Mouse (Mus musculus) lung, postnatal 0 days (tissue): ENCODE data around the gene Sdc4. TPM values are rescaled to one million over a fixed set of nuclear protein-coding genes. Genes with fewer than 3 reads are reported as not detected.
A peak's percentile ranks its signal among the peaks of the same experiment; 100 is the strongest.

Experiments used
- ATAC-seq: fragments of 200-750 bp; cut with Nextera tagmentation; 2 replicates; pipeline ENCODE4 v1.8.0; 2017; ENCODE audit warnings: moderate library complexity
- DNase-seq: peaks from one replicate; pipeline ENCODE4 v3.0.0-alpha.2; 2016; ENCODE audit warnings: low spot score
- H3K27ac ChIP-seq: fragments of 300-500 bp; sonication (generic); 2 replicates; pipeline ENCODE4 v1.5.1; 2014; ENCODE audit warnings: antibody characterized with exemption, mild to moderate bottlenecking, low read length, mixed read lengths
- H3K27me3 ChIP-seq: fragments of 300-500 bp; sonication (generic); replicated peaks from 2 replicates; pipeline ENCODE4 v1.6.1; 2014; ENCODE audit warnings: low read length, mixed read lengths; ENCODE audit not compliant: insufficient read depth
- H3K36me3 ChIP-seq: fragments of 300-500 bp; sonication (generic); 2 replicates; pipeline ENCODE4 v1.6.1; 2014; ENCODE audit warnings: low read length, mixed read lengths; ENCODE audit not compliant: insufficient read depth
- H3K4me1 ChIP-seq: fragments of 300-500 bp; sonication (generic); 2 replicates; pipeline ENCODE4 v1.6.1; 2014; ENCODE audit warnings: antibody characterized with exemption, low read depth, low read length, mixed read lengths; ENCODE audit not compliant: insufficient read depth
- H3K4me2 ChIP-seq: fragments of 300-500 bp; sonication (generic); replicated peaks from 2 replicates; pipeline ENCODE4 v1.6.1; 2014; ENCODE audit warnings: low read depth, mild to moderate bottlenecking, low read length, moderate library complexity, mixed read lengths
- H3K4me3 ChIP-seq: fragments of 300-500 bp; sonication (generic); 2 replicates; pipeline ENCODE4 v1.5.1; 2014; ENCODE audit warnings: low read depth, low read length
- H3K9ac ChIP-seq: fragments of 300-500 bp; sonication (generic); replicated peaks from 2 replicates; pipeline ENCODE4 v1.6.1; 2014; ENCODE audit warnings: low read depth, mild to moderate bottlenecking
- H3K9me3 ChIP-seq: fragments of 300-500 bp; sonication (generic); 2 replicates; pipeline ENCODE4 v1.6.1; 2016; ENCODE audit warnings: low read length, mixed read lengths
- CTCF ChIP-seq: IDR thresholded peaks from 2 replicates; pipeline ENCODE4 v1.5.1; 2016; ENCODE audit warnings: antibody characterized with exemption, mild to moderate bottlenecking
- EP300 ChIP-seq: IDR thresholded peaks from 2 replicates; pipeline ENCODE4 v1.6.1; 2016; ENCODE audit warnings: antibody characterized with exemption, mild to moderate bottlenecking, control low read depth
- whole genome bisulfite sequencing: fragments of 180-500 bp; shearing (Covaris S2); extraction: QIAGEN DNeasy Blood & Tissue Kit; methylation state at CpG from one replicate; pipeline ENCODE4 v1.1.7; 2014; 5-methylcytosine and 5-hydroxymethylcytosine counted together
- polyA plus RNA-seq: library from polyadenylated mRNA; unstranded; fragments of >200 nt; fragmentation: Nextera tagmentation; extraction: Ambion mirVana; gene quantifications from 2 replicates; pipeline ENCODE4 v1.2.1, GENCODE M21; 2015

The Sdc4 gene
- 217 and 289 TPM in 2 replicates for polyA plus RNA-seq

DNA sequence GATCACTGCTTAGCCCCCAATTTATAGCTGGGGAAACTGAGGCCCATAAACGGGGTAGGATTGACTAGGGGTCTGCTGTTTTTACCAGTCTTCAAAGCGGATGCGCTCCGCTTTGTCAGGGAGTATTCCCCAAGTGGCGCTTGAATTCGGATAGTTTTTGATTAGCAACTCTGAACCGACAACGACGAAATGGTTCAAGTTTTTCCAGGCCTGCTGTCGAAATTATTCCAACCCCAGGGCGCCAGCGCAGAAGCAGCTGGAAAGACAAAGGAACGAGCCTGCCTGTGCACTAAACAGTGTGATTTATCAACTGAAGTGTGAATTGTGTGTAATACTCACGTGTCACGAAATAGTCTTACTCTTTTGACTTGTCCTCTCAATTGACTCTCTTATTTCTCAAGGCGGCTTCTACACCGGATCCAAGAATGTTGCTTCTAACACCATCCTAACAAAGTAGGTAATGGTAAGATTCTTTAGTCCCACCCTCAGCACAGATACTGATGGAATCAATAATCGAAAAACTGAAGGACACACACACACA is at the start of gene Sdc4:
Gene Sdc4 (minus strand): TSS at position 428 of the 541 bp plus-strand sequence.
- Histone ChIP-seq H3K27me3 (no peaks in the 10 kb centered on the region), H3K4me1 (peaks cover 14% of the 10 kb centered on the region; the same call in 1 of the 2 replicates), H3K36me3 (no peaks in the 10 kb centered on the region), H3K4me2 (peak within 1 kb of the TSS; percentile 72), H3K4me3 (peak within 1 kb of the TSS; percentile 77), H3K27ac (peak within 1 kb of the TSS; percentile 95), H3K9me3 (no peaks in the 10 kb centered on the region), H3K9ac (peak within 1 kb of the TSS; percentile 94)
- no peak for TF ChIP-seq CTCF
- TF ChIP-seq EP300 = no peak
- ATAC-seq (no peak), DNase-seq (peak; percentile 64)
- WGBS = 10% methylated on average over 18 of the region's 18 CpGs

DNA sequence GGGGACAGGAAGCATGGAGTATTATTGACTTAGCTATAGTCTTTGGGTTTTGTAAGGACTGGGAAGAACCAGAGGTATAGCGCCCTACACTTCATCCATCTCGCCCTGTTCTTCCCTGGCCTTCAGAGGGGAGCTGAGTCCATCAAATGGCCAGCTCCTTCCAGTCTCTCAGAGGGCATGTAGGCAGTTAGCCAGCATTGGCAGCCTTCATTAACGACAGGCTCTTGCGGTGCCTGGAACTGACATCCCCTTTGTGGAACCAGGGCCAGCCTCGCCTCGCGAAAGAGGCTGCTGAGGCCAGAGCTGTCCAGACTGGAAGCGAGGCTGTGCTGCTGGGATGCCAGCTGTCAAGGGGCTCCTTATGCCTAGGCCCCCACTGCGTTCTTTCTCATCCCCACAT is 44.1 kb upstream of the Sdc4 start:
- H3K4me1 ChIP-seq = no peaks in the 10 kb centered on the region; the same call in 1 of the 2 replicates
- no peak overlapping the region for H3K9ac ChIP-seq
- ATAC-seq = no peak
- H3K9me3 ChIP-seq = no peaks in the 10 kb centered on the region
- no peak overlapping the region for H3K4me3 ChIP-seq
- WGBS = 69% methylated on average over 9 of the region's 9 CpGs
- DNase-seq = no peak
- TF ChIP-seq EP300 (no peak), CTCF (no peak)
- H3K4me2 ChIP-seq = peak overlapping the region; percentile 97; the same call in 1 of the 2 replicates
- H3K36me3 ChIP-seq = peaks cover 8% of the 10 kb centered on the region; the same call in 1 of the 2 replicates
- no peaks in the 10 kb centered on the region for H3K27me3 ChIP-seq
- no peak overlapping the region for H3K27ac ChIP-seq

DNA sequence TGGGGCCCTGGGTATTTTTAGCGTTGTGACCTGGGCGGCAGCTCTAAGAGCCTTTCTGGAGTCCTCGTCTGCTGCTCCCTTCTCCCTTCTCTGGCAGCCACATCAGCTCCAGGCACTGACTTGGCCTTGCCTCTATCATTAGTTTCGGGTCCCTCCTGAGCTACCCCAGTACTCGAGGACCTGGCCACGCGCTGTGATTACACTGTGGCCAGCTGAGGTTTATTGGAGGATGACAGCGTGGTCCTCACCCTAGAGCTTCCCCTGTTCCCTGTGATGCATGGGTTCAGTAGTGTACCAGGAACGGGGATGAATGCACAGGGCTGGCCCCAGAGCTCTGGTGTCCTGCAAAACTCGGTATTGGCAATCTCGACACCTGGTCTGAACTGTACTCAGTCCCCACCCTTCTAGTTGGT is 43.4 kb upstream of the Sdc4 start:
- H3K4me3 ChIP-seq = peak overlapping the region; percentile 86
- H3K4me2 ChIP-seq = peak overlapping the region; percentile 97
- H3K9ac ChIP-seq = peak overlapping the region; percentile 48
- ATAC-seq (0 out of 2 replicates have a peak, but pooled peaks have one; percentile 1), DNase-seq (no peak)
- H3K4me1 ChIP-seq = no peaks in the 10 kb centered on the region; the same call in 1 of the 2 replicates
- H3K27me3 ChIP-seq = no peaks in the 10 kb centered on the region
- whole genome bisulfite sequencing = 12% methylated on average over 11 of the region's 11 CpGs
- TF ChIP-seq CTCF = no peak
- no peak for TF ChIP-seq EP300
- no peaks in the 10 kb centered on the region for H3K9me3 ChIP-seq
- peaks cover 8% of the 10 kb centered on the region; the same call in 1 of the 2 replicates for H3K36me3 ChIP-seq
- 0 out of 2 replicates have a peak overlapping the region, but pooled peaks have one; percentile 47 for H3K27ac ChIP-seq

DNA sequence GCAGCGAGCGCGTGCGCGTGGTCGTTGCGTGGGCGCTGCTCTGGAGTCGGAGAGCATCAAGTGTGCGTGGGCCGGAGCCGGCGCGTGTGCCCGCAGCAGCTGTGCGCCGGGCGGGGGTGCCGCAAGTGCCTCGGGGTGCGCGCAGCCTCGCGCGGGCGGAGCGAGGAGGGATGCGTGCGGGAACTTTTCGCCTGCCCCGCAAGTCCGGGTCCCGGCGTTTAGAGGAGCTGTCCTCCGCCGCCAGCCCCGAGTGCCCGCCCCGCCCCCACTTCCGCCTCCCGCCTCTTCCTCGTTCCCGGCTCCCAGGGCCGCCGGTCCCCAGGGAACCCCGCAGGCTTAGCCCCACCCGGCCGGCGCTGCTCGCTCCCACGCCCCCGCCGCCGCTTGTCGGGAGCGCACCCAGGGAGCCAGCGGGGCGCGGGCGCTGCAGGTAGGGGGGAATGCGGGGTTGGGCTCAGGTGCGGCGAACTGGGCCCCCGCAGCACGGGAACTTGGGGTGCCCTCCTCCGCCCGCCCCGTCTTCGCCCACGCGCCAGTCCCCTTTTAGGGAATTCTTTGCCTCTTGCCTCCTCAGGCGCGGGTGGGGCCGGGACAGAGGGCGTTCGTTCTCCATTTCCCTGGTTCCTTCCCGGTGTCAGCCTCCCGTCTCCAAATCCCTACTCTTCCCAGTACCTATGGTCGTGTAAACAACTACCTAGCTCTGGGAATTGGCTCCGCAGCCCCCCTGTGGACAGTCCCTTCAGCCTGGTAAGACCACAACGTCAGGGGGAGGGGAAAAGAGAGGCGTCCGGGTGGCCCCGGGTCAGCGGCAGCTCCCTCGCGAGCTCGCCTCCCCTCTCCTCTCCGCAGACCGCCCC is 42.8 kb upstream of the Sdc4 start:
- Histone ChIP-seq H3K27me3 (no peaks in the 10 kb centered on the region), H3K27ac (peak overlapping the region; percentile 47)
- TF ChIP-seq EP300 (no peak), CTCF (no peak)

DNA sequence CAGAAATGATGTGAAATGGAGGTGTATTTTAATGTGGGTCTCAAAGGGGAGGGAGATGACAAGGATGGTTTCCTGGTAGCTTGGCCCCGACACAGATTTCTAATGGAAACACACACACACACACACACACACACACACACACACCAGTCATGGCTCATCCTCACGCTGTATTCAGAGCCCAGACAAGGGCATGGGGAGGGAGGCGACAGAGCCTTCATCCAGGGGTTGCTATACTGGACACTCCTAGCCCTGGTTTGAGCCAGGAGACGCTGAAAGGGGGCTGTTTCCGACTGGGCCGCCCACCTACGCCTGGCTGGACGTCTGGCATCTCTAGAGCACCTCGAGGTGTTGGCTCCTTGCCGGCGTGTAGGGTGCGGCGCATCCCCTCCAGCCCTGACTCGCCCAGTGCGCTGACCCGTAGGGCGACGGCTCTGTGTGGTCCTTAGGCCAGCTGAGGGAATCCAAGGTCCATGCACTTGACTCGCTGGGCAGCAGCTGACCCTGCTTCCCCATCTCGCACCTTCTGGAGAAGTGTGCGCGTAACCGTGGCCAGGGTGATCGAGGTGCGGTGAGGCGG is 42.1 kb upstream of the Sdc4 start, which contains the start of gene Dbndd2:
Gene Dbndd2 (plus strand): TSS at position 426 of the 577 bp plus-strand sequence.
- Histone ChIP-seq H3K9ac (peak within 1 kb of the TSS; percentile 48), H3K4me3 (peak within 1 kb of the TSS; percentile 86), H3K27ac (peak within 1 kb of the TSS; percentile 47), H3K27me3 (no peaks in the 10 kb centered on the region), H3K4me2 (peak within 1 kb of the TSS; percentile 97), H3K36me3 (peaks cover 8% of the 10 kb centered on the region; the same call in 1 of the 2 replicates), H3K9me3 (no peaks in the 10 kb centered on the region), H3K4me1 (no peaks in the 10 kb centered on the region; the same call in 1 of the 2 replicates)
- peak; percentile 60 for ATAC-seq
- WGBS = 2% methylated on average over 24 of the region's 26 CpGs
- peak; percentile 49 for DNase-seq
- no peak for TF ChIP-seq EP300
- no peak for TF ChIP-seq CTCF

More for the DNA sequence above, 42.8 kb upstream of the Sdc4 start:
- Histone ChIP-seq H3K9me3 (no peaks in the 10 kb centered on the region), H3K4me1 (no peaks in the 10 kb centered on the region; the same call in 1 of the 2 replicates), H3K4me3 (peak overlapping the region; percentile 86), H3K36me3 (peaks cover 8% of the 10 kb centered on the region; the same call in 1 of the 2 replicates), H3K4me2 (peak overlapping the region; percentile 97), H3K9ac (peak overlapping the region; percentile 48)
- DNase-seq = peak; percentile 50
- ATAC-seq = peak; percentile 84
- 5% methylated on average over 42 of the region's 90 CpGs for whole genome bisulfite sequencing

DNA sequence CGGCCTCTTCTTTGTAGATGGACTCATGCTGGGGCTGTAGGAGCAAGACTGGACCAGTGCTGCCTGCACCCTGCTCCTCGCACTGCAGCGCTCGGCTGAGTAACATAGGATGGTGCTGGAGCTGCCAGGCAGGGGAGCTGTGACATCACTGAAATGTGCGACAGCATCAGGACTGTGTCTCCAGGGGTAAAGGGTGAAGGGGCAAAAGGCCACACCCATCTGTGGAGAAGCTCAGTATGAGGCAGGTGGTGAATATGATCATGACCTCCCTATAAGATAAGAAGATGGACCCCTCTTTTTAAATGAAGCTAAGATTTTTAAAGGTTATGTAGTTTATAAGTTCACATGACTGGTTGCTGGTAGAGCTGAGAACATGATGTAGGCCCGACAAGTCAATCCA is 29.9 kb upstream of the Sdc4 start, which contains the start of gene Trp53tg5:
Gene Trp53tg5 (minus strand): TSS at position 101 of the 400 bp plus-strand sequence.
- Histone ChIP-seq H3K4me2 (no peak within 1 kb of the TSS), H3K4me1 (no peaks in the 10 kb centered on the region), H3K27ac (no peak within 1 kb of the TSS), H3K9me3 (no peaks in the 10 kb centered on the region), H3K36me3 (no peaks in the 10 kb centered on the region), H3K9ac (no peak within 1 kb of the TSS), H3K4me3 (no peak within 1 kb of the TSS), H3K27me3 (no peaks in the 10 kb centered on the region)
- 83% methylated on average over 6 of the region's 6 CpGs for WGBS
- no peak for DNase-seq
- no peak for ATAC-seq
- no peak for TF ChIP-seq CTCF
- TF ChIP-seq EP300 = no peak
